Mouse (Mus musculus) cerebellum, postnatal 4 days (tissue): ENCODE measurements around the gene Slc29a4.
A peak's percentile ranks its signal among the peaks of the same experiment; 100 is the strongest.

Experiments
- DNase-seq, 2 experiments: peaks; one replicate each; pipeline ENCODE4 v3.0.0; 2022; ENCODE audit warnings: low spot score in 2 of 2, mixed read lengths in 1 of 2

Slc29a4 gene

DNA sequence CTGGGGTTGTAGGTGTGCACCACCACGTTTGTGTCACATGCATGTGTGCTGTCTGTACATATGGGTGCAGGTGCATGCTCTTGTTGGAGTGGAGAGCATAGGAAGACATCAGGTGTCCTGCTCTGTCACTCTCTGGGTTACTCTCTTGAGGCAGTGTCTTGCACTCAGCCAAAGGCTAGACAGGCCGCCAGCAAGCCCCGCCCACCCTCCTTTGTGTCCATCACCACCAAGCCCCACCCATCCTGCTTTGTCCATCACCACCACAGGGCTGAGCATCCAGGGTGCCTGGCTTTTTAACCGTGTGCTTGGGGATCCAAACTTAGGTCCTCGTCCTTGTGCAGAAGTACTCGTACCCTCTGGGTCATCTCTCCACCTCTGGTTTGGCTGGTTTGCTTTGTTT is 3.9 kb downstream of the Slc29a4 start:
- no peak for DNase-seq

DNA sequence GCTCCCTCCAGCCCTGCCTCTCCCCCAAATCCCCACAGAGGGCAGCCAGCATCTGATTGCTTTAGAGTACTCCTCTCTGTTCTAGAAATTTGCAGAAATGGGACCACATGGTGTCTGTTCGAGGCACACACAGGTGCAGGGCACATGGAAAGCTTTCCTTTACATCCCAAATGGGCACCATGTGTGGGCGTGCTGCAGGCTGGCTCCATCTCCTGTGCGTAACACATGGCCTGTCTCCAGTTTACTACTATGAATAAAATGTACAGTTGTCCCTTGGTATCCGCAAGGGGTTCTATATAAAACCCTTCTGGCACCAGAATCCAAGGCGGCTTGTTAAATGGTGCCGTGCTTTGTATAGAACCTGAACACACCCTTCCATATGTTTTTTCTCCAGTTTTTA is 4.6 kb downstream of the Slc29a4 start:
- no peak for DNase-seq

DNA sequence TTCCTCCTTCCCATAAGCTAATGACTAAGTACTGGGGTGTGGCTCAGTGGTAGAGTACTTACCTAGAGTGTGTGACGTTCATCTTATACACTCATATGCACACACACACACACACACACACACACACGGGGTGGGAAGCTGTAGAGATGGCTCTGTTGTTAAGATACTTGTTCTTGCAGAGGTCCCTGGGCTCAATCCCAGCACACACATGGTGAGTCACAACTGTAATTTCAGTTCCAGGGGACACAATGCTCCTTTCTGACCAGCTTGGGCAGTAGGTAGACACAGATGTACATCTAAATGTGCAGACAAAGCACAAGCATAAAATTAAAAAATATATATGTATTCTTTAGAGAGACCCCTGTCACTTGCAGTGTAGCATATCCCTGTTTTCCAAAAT is 5.4 kb downstream of the Slc29a4 start:
- no peak for DNase-seq

- DNase-seq: no peak
These were observed 8.7 kb downstream of the Slc29a4 start for GRCm38 (mm10) chr5:142700842-142701589.

DNA sequence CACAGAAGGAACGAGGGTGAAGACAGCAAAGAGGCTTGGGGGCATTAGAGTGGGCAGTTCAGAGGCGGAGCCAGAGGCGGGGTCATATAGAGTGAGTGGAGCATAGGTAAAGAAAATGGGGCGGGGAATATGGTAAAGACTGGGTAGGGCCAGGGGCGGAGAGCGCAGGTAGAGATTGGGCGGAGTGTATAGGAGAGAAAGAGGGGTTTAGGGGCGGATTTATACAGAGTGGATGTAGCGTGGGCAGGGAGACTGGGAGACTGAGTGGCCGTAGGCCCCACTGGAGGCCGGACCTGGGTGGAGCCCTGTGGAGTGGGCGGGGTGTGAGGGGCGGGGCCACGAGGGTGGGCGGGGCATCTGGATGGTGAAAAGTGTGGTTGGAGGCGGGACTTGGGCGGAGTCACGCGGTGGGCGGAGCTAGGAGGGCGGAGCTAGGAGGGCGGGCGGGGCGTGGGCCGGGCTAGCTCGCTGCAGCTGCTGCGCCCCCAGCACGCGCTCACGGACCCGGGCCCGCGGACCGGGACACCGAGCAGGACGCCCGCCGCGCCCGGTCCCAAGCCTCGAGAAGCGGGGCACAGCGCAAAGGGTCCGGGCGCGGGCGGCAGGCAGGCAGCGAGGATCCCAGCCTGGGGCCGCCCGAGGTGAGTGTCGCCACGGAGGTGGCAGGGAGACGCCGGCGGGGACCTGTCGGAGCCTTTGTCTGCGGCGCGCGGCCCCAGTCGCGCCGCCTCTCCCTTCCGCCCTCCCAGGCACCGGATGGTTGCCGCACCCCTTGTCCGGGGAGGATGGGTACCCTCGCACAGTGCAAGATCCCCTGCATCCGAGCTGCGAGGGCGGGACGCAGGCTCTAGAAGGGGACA is 9.6 kb downstream of the Slc29a4 start:
- peak; percentile 61 to 79 for DNase-seq

DNA sequence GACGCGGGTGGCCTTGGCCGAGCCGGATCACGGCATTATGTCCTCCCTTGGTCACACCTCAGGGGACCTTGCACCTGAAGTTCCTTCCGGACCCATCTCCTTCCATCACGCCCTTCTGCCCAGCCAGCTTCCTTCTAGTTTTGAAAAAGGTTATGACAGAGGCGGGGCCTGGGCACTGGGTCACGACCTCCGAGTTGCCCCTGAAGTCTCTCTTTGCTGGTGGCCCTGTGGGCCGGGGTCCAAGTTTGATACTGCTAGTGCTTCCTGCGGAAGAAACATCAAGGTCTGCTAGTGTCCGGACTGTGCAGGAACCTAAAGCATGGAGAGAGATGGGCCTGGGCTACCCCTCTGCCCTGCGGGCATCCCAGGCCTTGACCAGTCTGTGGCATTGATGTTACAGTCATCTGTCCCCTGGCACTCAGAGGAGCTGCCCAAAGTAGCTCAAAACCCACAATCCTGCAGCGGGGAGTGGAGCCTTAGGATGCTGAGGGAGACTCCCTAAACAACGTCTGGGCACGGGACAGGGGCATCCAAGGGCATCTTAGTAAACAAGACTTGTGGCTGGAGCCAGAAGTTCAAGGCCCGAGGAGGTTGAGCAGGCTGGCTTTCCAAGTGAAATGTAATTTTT is 10.3 kb downstream of the Slc29a4 start:
- no peak for DNase-seq

DNA sequence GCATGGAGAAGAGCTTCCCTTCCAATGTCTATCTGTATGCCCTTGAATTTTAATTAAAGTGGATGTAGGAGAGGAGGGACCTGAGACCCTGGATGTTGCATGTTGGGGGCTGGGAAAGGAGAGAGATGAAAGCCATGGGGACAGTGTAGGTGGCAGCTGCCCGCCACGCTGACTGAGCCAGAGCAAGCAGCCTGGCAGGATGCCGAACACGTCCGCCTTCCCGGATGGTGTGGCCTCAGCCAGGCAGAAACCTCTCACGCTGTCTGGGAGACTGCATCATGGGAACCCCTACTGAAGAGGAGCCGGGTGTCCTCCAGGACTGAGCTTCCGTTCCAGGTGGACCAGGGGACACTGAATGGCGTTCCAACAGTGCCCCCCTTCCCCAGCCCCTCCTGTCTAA is 11.3 kb downstream of the Slc29a4 start:
- peak; percentile 67 to 79 for DNase-seq

- DNase-seq: no peak
These were observed 15.4 kb downstream of the Slc29a4 start for GRCm38 (mm10) chr5:142707709-142708108.

GRCm38 (mm10) chr5:142709436-142709835 is 17.1 kb downstream of the Slc29a4 start:
- no peak for DNase-seq

- no peak for DNase-seq
These were observed 20.1 kb downstream of the Slc29a4 start for GRCm38 (mm10) chr5:142712373-142712772.

DNA sequence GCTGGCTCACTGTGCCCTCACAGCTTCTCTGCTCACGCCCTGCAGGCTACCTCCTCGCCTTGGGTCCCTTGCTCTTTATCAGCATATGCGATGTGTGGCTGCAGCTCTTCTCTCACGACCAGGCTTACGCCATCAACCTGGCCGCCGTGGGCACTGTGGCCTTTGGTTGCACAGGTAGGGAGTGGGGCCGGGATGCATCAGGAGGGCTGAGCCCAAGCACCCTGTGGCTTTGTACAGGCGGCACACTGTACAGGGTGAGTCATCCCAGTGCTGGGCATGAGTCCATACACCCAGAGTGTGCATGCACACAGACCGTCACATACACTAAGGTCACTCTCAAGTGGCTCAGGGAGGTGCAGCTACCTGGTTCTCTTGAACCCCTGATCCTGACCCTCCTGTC is 21.7 kb downstream of the Slc29a4 start:
- no peak for DNase-seq

DNA sequence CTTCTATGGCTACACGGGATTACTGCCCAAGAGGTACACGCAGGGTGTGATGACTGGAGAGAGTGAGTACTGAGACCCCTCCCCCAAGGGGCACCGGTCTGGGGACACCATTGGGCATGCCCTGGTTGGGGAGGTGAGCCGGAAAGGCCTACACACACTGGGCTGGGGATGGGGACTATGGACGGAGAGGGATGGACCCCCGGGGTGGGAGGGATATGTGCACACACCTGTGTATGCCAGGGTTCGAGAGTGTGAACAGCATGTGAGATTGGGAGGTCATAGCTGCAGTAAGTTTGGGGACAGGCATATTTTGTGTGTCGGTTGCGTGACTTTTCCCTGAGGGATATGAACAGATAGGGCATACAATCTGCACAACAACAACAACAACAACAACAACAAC is 22.7 kb downstream of the Slc29a4 start:
- DNase-seq: no peak

DNA sequence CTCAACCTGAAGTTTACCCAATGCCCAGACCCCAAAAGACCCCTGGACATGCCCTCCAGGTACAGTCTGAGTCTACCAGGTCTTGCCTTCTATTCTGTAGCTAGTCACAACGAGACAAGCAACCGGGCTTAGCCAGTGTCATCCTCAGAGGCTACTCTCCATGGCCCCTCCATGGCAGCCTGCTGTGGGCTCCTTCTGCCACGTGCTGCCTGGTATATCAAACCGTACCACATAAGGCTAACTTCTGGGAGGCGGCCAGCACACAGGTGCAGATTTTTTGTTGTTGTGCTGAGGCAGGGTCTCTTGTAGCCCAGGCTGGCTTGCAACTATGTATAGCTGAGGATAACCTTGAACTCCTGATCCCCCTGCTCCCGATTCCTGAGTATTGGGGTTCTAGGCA is 23.7 kb downstream of the Slc29a4 start:
- no peak for DNase-seq

GRCm38 (mm10) chr5:142718037-142718436 is 25.7 kb downstream of the Slc29a4 start:
- peak; percentile 93 to 94 for DNase-seq

- DNase-seq: no peak
These were observed 26.2 kb downstream of the Slc29a4 start for GRCm38 (mm10) chr5:142718486-142718885.

DNA sequence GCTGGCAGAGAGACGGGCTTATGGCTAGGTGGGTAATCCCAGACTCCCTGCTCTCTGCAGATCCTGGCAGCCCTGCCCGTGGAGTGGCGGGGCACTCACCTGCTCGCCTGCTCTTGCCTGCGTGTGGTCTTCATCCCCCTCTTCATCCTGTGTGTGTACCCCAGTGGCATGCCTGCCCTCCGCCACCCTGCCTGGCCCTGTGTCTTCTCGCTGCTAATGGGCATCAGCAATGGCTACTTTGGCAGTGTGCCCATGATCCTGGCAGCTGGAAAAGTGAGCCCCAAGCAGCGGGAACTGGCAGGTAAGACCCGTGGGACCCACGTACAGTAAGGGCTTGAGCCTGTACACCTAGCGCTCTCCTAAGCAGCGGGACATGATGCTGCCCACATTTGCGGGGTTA is 27.6 kb downstream of the Slc29a4 start:
- no peak for DNase-seq

DNA sequence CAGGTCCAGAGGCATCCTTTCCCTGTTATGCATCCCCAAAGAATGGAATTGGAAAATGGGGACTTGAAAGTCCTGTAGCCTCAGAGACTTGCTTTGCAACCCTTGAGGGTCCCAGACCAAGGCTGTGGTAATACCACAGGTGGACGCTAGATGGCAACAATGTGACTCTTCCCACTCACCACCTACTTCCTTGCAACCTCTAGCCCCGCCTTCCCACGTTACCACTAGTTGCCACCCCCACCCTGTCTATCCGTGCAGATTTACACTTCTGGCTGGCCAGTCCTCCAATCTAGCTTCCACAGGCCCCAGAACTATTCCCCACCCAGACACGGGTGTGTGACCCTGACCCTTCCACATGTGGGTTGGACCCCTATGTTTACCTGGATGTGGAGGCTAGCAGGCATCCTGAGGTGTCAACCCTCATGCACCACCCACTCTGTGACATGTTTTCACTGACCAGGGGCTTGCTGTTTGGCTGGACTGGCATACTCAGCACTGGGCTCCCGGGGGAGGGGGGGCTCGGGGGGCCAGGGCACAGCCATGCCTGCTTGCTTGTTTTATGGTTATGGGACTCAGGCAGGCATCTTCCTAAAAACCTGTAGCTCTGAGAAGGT is 31.3 kb downstream of the Slc29a4 start:
- DNase-seq: peak; percentile 63 to 79

DNA sequence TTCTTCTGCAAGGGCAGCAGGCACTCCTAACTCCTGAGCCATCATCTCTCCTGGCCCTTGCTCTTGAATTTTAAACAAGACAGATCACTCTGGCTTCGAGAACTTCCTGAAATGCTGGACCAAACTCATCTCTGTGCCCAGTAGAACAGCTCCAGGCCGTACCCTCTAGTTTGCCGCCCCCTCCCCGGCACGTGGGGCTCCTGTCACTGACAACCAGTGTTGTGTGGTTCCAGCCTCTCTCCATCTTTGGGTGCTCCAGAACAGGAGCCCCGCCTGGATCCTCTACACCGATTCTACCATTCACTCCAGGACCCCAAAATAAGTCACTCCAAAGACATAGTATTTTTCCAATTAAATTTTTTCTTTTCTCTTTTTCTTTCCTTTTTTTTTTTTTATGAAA is 32.0 kb downstream of the Slc29a4 start:
- DNase-seq: no peak

GRCm38 (mm10) chr5:142726748-142727147 is 34.4 kb downstream of the Slc29a4 start:
- no peak for DNase-seq

GRCm38 (mm10) chr5:142728301-142728700 is 36.0 kb downstream of the Slc29a4 start:
- DNase-seq: no peak

- no peak for DNase-seq
These were observed 38.0 kb downstream of the Slc29a4 start for GRCm38 (mm10) chr5:142730295-142730694.

DNA sequence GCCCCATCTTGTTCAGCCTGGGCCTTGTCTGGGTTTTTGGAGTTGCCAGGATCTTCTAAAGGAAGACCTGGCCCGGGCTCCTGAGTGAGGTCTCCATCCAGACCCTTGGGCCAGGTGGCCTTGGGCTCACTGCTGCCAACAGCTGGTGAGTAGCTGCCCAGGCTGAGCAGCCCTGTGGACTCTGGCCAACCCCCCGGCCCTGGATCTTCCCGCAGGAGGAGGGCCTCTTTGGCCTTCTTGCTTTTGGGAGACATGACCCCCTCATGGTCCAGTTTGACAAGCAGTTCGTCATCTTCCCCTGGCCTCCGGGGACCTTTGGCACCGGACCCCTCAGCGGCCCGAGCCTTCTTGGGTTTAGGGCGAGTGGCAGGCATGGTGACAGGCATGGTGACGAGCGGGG is 39.6 kb downstream of the Slc29a4 start:
- no peak for DNase-seq
